Mouse (Mus musculus) liver, embryonic 12.5 days (tissue): ENCODE measurements around the gene Pemt. TPM values are rescaled to one million over a fixed set of nuclear protein-coding genes. Genes with fewer than 3 reads are reported as not detected.

Experiments used
- ATAC-seq: fragments of 200-750 bp; cut with Nextera tagmentation; 2 replicates; pipeline ENCODE4 v1.8.0; 2017; ENCODE audit warnings: moderate number of reproducible peaks, mild to moderate bottlenecking, moderate library complexity
- H3K27ac ChIP-seq: fragments of 300-500 bp; sonication (generic); 2 replicates; pipeline ENCODE4 v1.5.1; 2016; ENCODE audit warnings: mild to moderate bottlenecking
- H3K27me3 ChIP-seq: fragments of 300-500 bp; sonication (generic); replicated peaks from 2 replicates; pipeline ENCODE4 v1.6.1; 2016; ENCODE audit warnings: mild to moderate bottlenecking, moderate library complexity
- H3K36me3 ChIP-seq: fragments of 300-500 bp; sonication (generic); 2 replicates; pipeline ENCODE4 v1.6.1; 2016; ENCODE audit warnings: mild to moderate bottlenecking, moderate library complexity
- H3K4me1 ChIP-seq: fragments of 300-500 bp; sonication (generic); 2 replicates; pipeline ENCODE4 v1.6.1; 2016
- H3K4me2 ChIP-seq: fragments of 300-500 bp; sonication (generic); 2 replicates; pipeline ENCODE4 v1.6.1; 2016; ENCODE audit warnings: mild to moderate bottlenecking, moderate library complexity
- H3K4me3 ChIP-seq: fragments of 300-500 bp; sonication (generic); 2 replicates; pipeline ENCODE4 v1.5.1; 2016; ENCODE audit warnings: mild to moderate bottlenecking, moderate library complexity
- H3K9ac ChIP-seq: fragments of 300-500 bp; sonication (generic); 2 replicates; pipeline ENCODE4 v1.6.1; 2016; ENCODE audit warnings: mild to moderate bottlenecking, moderate library complexity
- H3K9me3 ChIP-seq: fragments of 300-500 bp; sonication (generic); replicated peaks from 2 replicates; pipeline ENCODE4 v1.6.1; 2016; ENCODE audit warnings: mild to moderate bottlenecking, moderate library complexity
- WGBS: fragments of 180-500 bp; shearing (Covaris S2); methylation state at CpG from one replicate; pipeline ENCODE4 v1.1.7; 2016; ENCODE audit not compliant: insufficient replicate concordance; 5-methylcytosine and 5-hydroxymethylcytosine counted together
- polyA plus RNA-seq: library from polyadenylated mRNA; unstranded; fragments of >200 nt; fragmentation: Nextera tagmentation; extraction: Ambion mirVana; gene quantifications from 2 replicates; pipeline ENCODE4 v1.2.1, GENCODE M21; 2016

The Pemt gene
- polyA plus RNA-seq, 1 experiment from 2014 or later: 7.3 TPM

DNA sequence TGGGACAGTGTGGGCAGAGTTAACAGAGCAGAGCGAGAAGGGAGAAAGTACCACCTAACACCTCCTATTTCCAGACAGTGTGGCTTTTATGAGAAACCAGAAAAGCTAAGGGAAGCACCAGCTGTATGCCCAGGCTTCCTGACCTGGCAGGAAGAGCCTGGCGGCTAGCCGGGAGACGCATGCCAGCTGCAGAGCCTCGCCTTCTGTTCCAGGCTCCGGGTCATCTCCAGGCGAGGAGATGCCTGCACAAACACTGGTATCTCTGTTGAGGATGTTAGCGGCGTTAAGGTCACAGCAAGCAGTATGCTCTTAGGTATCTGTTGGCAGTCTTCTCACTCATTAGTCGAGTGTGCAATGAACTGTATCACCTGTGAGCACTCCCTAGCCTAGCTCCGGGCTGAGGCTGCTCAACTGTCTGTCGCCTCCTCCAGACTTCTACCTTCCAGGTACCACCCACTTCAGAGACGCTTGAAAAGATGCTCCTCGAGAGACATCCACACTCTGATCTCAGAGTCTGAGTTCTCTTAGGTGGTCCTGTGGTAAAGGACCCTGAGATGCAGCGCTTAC lies 27.7 kb upstream of the Pemt start:
- no peak overlapping the region for H3K4me2 ChIP-seq
- no peak overlapping the region for H3K9ac ChIP-seq
- H3K27me3 ChIP-seq: 0 out of 2 replicates have a peak, but pooled peaks cover 4% of the 10 kb centered on the region
- H3K4me1 ChIP-seq: peaks cover 15% of the 10 kb centered on the region
- no peak for ATAC-seq
- no peaks in the 10 kb centered on the region for H3K36me3 ChIP-seq
- H3K27ac ChIP-seq: no peak overlapping the region
- whole genome bisulfite sequencing: 68% methylated on average over 15 of the region's 15 CpGs
- H3K4me3 ChIP-seq: no peak overlapping the region
- no peaks in the 10 kb centered on the region for H3K9me3 ChIP-seq

- no peak for ATAC-seq
- 0 out of 2 replicates have a peak, but pooled peaks cover 13% of the 10 kb centered on the region for H3K27me3 ChIP-seq
- H3K4me2 ChIP-seq: no peak overlapping the region
- H3K4me1 ChIP-seq: peaks cover 15% of the 10 kb centered on the region
- H3K9ac ChIP-seq: no peak overlapping the region
- H3K9me3 ChIP-seq: no peaks in the 10 kb centered on the region
- no peaks in the 10 kb centered on the region for H3K36me3 ChIP-seq
- H3K4me3 ChIP-seq: no peak overlapping the region
- H3K27ac ChIP-seq: no peak overlapping the region
Observed at GRCm38 (mm10) chr11:60073121-60073520, 26.8 kb upstream of the Pemt start.

DNA sequence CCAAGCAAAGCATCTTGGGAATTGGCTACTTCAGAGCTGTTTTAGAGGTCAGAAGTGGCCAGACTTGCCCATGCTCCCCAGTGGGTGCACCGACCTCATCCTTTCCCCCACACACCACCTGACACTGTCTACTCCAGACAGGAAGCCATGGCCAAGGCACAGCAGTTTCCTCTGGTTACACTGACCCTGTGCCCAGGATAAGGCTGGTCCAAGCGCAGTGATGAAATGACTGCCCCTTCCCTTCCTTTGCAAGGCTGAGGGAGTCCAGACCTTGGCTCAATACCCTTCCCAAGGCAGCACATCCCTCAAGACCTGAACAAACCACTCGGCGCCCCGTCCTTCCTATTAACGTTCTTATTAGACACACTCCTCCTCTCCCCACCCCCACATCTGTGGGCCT lies 24.9 kb upstream of the Pemt start:
- 67% methylated on average over 6 of the region's 6 CpGs for WGBS
- H3K9ac ChIP-seq: no peak overlapping the region
- H3K27me3 ChIP-seq: peaks cover 21% of the 10 kb centered on the region
- no peak for ATAC-seq
- H3K27ac ChIP-seq: no peak overlapping the region
- H3K4me2 ChIP-seq: no peak overlapping the region
- H3K9me3 ChIP-seq: no peaks in the 10 kb centered on the region
- H3K36me3 ChIP-seq: no peaks in the 10 kb centered on the region
- peaks cover 15% of the 10 kb centered on the region for H3K4me1 ChIP-seq
- no peak overlapping the region for H3K4me3 ChIP-seq

- Histone ChIP-seq H3K9ac (no peak overlapping the region), H3K27me3 (peaks cover 21% of the 10 kb centered on the region), H3K27ac (no peak overlapping the region), H3K36me3 (no peaks in the 10 kb centered on the region), H3K4me1 (peaks cover 15% of the 10 kb centered on the region), H3K4me2 (no peak overlapping the region), H3K4me3 (no peak overlapping the region), H3K9me3 (no peaks in the 10 kb centered on the region)
- ATAC-seq: no peak
- 31% methylated on average over 8 of the region's 8 CpGs for WGBS
Observed at GRCm38 (mm10) chr11:60070599-60070998, 24.3 kb upstream of the Pemt start.

- peaks cover 15% of the 10 kb centered on the region for H3K4me1 ChIP-seq
- H3K9ac ChIP-seq: no peak overlapping the region
- no peak overlapping the region for H3K4me2 ChIP-seq
- no peak for ATAC-seq
- H3K27ac ChIP-seq: no peak overlapping the region
- no peaks in the 10 kb centered on the region for H3K9me3 ChIP-seq
- no peaks in the 10 kb centered on the region for H3K36me3 ChIP-seq
- H3K4me3 ChIP-seq: no peak overlapping the region
- peaks cover 18% of the 10 kb centered on the region for H3K27me3 ChIP-seq
Observed at GRCm38 (mm10) chr11:60068631-60069030, 22.3 kb upstream of the Pemt start.

DNA sequence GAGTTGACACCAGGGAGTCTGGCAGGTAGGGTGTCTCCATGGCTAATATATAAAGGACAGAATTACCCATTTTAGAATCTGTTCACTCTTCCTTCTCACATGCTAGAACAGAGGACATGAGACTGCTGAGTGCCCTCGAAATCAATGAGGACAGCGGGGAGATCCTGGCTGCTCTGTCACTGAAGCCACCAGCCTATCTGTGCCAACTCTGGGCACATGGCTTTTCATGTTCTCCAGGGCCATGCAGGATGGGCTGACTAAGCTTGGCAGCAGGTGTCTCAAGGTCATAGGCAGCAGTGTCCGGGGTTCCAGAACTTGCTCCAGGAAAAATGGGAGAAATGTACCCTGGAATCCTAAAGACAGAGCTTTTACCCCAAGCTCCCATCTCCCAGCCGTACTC lies 21.4 kb upstream of the Pemt start:
- Histone ChIP-seq H3K4me1 (peaks cover 15% of the 10 kb centered on the region), H3K9ac (no peak overlapping the region), H3K27ac (no peak overlapping the region), H3K9me3 (no peaks in the 10 kb centered on the region), H3K4me2 (no peak overlapping the region), H3K27me3 (peaks cover 18% of the 10 kb centered on the region), H3K4me3 (no peak overlapping the region), H3K36me3 (no peaks in the 10 kb centered on the region)
- 76% methylated on average over 4 of the region's 4 CpGs for WGBS
- no peak for ATAC-seq

GRCm38 (mm10) chr11:60065267-60065666 lies 19.0 kb upstream of the Pemt start:
- ATAC-seq: no peak
- Histone ChIP-seq H3K36me3 (no peaks in the 10 kb centered on the region), H3K9ac (no peak overlapping the region), H3K9me3 (no peaks in the 10 kb centered on the region), H3K4me3 (no peak overlapping the region), H3K27ac (no peak overlapping the region), H3K4me2 (no peak overlapping the region), H3K4me1 (no peaks in the 10 kb centered on the region), H3K27me3 (peaks cover 18% of the 10 kb centered on the region)
- WGBS: 69% methylated on average over 1 of the region's 1 CpGs

GRCm38 (mm10) chr11:60061504-60062006 lies 15.3 kb upstream of the Pemt start:
- Histone ChIP-seq H3K9ac (no peak overlapping the region), H3K27me3 (peaks cover 7% of the 10 kb centered on the region), H3K4me1 (peaks cover 14% of the 10 kb centered on the region), H3K9me3 (no peaks in the 10 kb centered on the region), H3K36me3 (no peaks in the 10 kb centered on the region), H3K4me2 (no peak overlapping the region), H3K4me3 (no peak overlapping the region), H3K27ac (no peak overlapping the region)
- no peak for ATAC-seq
- 64% methylated on average over 4 of the region's 4 CpGs for WGBS

DNA sequence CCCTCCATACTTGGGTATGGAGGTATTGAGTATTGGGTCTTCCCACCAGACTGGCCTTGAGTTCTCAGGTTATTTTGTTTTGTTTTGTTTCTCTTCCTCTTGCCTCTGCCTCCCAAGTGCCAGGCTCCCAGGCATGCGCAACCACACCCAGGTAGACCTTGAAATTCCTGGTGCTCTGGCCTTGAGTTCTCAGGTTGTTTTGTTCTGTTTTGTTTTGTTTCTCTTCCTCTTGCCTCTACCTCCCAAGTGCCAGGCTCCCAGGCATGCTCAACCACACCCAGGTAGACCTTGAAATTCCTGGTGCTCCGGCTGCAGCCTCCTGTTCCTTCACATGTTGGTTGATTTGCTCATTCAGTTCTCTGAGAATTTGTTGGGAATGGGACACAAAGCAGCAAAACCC lies 13.7 kb upstream of the Pemt start:
- 83% methylated on average over 2 of the region's 2 CpGs for WGBS
- no peaks in the 10 kb centered on the region for H3K9me3 ChIP-seq
- no peak for ATAC-seq
- peaks cover 7% of the 10 kb centered on the region for H3K27me3 ChIP-seq
- H3K4me3 ChIP-seq: no peak overlapping the region
- no peaks in the 10 kb centered on the region for H3K36me3 ChIP-seq
- no peak overlapping the region for H3K27ac ChIP-seq
- peaks cover 20% of the 10 kb centered on the region for H3K4me1 ChIP-seq
- no peak overlapping the region for H3K9ac ChIP-seq
- no peak overlapping the region for H3K4me2 ChIP-seq

GRCm38 (mm10) chr11:60058441-60058840 lies 12.2 kb upstream of the Pemt start:
- WGBS: 59% methylated on average over 10 of the region's 10 CpGs
- Histone ChIP-seq H3K27me3 (peaks cover 7% of the 10 kb centered on the region), H3K4me3 (no peak overlapping the region), H3K4me1 (peaks cover 20% of the 10 kb centered on the region), H3K9me3 (no peaks in the 10 kb centered on the region), H3K9ac (no peak overlapping the region), H3K36me3 (no peaks in the 10 kb centered on the region), H3K27ac (no peak overlapping the region), H3K4me2 (no peak overlapping the region)
- no peak for ATAC-seq

GRCm38 (mm10) chr11:60057987-60058386 lies 11.7 kb upstream of the Pemt start:
- H3K4me2 ChIP-seq: no peak overlapping the region
- no peak overlapping the region for H3K4me3 ChIP-seq
- no peak overlapping the region for H3K9ac ChIP-seq
- no peak for ATAC-seq
- no peaks in the 10 kb centered on the region for H3K9me3 ChIP-seq
- no peak overlapping the region for H3K27ac ChIP-seq
- no peaks in the 10 kb centered on the region for H3K36me3 ChIP-seq
- H3K4me1 ChIP-seq: peaks cover 20% of the 10 kb centered on the region
- WGBS: 76% methylated on average over 2 of the region's 2 CpGs
- peaks cover 7% of the 10 kb centered on the region for H3K27me3 ChIP-seq

- Histone ChIP-seq H3K36me3 (no peaks in the 10 kb centered on the region), H3K9ac (no peak overlapping the region), H3K4me1 (peaks cover 20% of the 10 kb centered on the region), H3K4me3 (no peak overlapping the region), H3K27ac (no peak overlapping the region), H3K4me2 (no peak overlapping the region), H3K27me3 (peaks cover 7% of the 10 kb centered on the region), H3K9me3 (no peaks in the 10 kb centered on the region)
- WGBS: 39% methylated on average over 6 of the region's 6 CpGs
- no peak; the same call in 1 of the 2 replicates for ATAC-seq
Observed at GRCm38 (mm10) chr11:60056520-60056919, 10.2 kb upstream of the Pemt start.

DNA sequence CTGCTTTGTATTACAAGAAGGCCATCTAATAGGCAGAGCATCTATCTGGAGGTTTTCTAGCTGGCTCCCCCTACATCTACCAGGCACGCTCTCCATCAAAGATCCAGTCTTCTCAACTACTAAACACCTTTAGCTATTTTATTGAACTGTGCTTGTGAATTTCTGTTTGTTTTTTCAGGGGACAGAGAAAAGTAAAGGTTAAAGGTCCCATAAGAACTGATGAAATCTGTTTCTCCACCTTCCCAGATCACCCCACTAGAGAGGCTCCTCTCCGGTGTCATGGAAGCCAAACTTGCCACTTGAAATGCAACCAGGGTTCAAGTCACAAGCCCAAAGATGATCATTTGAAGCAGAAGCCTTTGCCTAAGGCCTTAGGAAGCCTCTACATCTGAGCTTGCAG lies 2.6 kb upstream of the Pemt start:
- ATAC-seq: no peak
- H3K9ac ChIP-seq: no peak overlapping the region
- no peak overlapping the region for H3K4me3 ChIP-seq
- no peaks in the 10 kb centered on the region for H3K9me3 ChIP-seq
- H3K4me2 ChIP-seq: no peak overlapping the region
- no peak overlapping the region for H3K27ac ChIP-seq
- H3K4me1 ChIP-seq: peaks cover 22% of the 10 kb centered on the region
- WGBS: 82% methylated on average over 2 of the region's 2 CpGs
- H3K36me3 ChIP-seq: no peaks in the 10 kb centered on the region
- H3K27me3 ChIP-seq: 0 out of 2 replicates have a peak, but pooled peaks cover 9% of the 10 kb centered on the region
